30 mouse cellular contexts compared by ENCODE assay signal in the genomic region with DNA sequence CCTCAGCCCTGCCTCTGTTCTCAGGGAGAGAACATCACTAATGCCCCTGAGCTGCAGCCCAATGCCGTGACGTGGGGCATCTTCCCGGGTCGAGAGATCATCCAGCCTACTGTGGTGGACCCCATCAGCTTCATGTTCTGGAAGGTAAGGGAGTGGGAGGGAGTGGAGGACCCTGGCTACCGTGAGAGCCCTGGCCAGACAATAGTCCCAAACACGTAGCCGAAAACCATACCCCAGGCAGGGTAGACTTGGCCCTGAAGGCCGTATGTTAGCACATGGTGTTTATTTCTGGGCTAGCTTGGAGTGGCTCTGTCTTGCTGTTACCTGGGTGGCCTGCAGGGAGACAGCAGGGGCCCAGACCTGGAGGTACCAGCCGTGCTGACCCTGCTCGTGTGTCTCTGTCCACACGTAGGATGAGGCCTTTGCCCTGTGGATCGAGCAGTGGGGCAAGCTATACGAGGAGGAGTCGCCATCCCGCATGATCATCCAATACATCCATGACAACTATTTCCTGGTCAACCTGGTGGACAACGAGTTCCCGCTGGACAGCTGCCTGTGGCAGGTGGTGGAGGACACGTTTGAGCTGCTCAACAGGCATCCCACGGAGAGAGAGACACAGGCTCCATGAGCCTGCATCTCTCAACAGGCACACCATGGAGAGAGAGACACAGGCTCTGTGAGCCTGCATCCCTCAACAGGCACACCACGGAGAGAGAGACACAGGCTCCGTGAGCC. TPM values are rescaled to one million over a fixed set of nuclear protein-coding genes. Genes with fewer than 3 reads are reported as not detected.
DNase-seq lines count a peak whose midpoint lies in the region; ATAC-seq and TF ChIP-seq lines count a peak whose summit lies in the region.
"Had no signal": no experiment of that assay in that cellular context is flagged by ENCODE, and none has a peak within 500 bp of the region (broad histone marks: within the 10 kb centered on the region; RNA-seq: fewer than 3 reads in every experiment).

No protein-coding gene starts in this region.

- H3K27me3 ChIP-seq in midbrain, embryonic 13.5 days: no peaks in the 10 kb centered on the region
- H3K27me3 ChIP-seq in midbrain, postnatal 0 days (ENCODE audit: insufficient read depth, low read length): no peaks in the 10 kb centered on the region
- H3K27me3 ChIP-seq: embryonic facial prominence, embryonic 15.5 days; heart, embryonic 12.5 days; hindbrain, embryonic 13.5 days; limb, embryonic 13.5 days had no signal

- no peak overlapping the region for H3K4me2 ChIP-seq in midbrain, embryonic 13.5 days (replicated peaks)
- H3K4me2 ChIP-seq in midbrain, postnatal 0 days (ENCODE audit: low read depth, low read length, poor library complexity, severe bottlenecking): no peak overlapping the region
- H3K4me2 ChIP-seq: embryonic facial prominence, embryonic 15.5 days; heart, embryonic 12.5 days; hindbrain, embryonic 13.5 days; limb, embryonic 13.5 days; liver, embryonic 11.5 days had no signal

- intact Hi-C loops in gastrocnemius, adult 2 months (cut with DNase I): no loop called here

- peak overlapping the region; percentile 97 for H3K27ac ChIP-seq in gastrocnemius, adult 2 months
- H3K27ac ChIP-seq in midbrain, embryonic 13.5 days: no peak overlapping the region
- no peak overlapping the region for H3K27ac ChIP-seq in midbrain, postnatal 0 days (ENCODE audit: low read depth, low read length)
- H3K27ac ChIP-seq: embryonic facial prominence, embryonic 10.5 days; embryonic facial prominence, embryonic 15.5 days; hindbrain, embryonic 13.5 days; kidney, postnatal 0 days; limb, embryonic 13.5 days had no signal

- DNase-seq in gastrocnemius, adult 2 months: no peak
- no peak for DNase-seq in gastrocnemius, adult 18-20 months (ENCODE audit: low spot score)
- DNase-seq in midbrain, postnatal 0 days (ENCODE audit: low spot score): no peak
- peak; percentile 77 for DNase-seq in cerebellum, adult 9-10 months
- DNase-seq in embryo, embryonic 9.5 days (ENCODE audit: extremely low spot score): no peak
- no peak for DNase-seq in kidney, postnatal 10 days
- DNase-seq: adrenal gland, postnatal 14 days; gastrocnemius, postnatal 14 days; heart, postnatal 4 days; kidney, adult 8-10 months; lung, postnatal 36 days; midbrain, embryonic 14.5 days; spleen, adult 18-20 months; thymus, postnatal 25 days had no signal

- TF ChIP-seq CTCF in gastrocnemius, adult 2 months (IDR thresholded peaks at IDR 0.05): no peak
- no peak for TF ChIP-seq CTCF in midbrain, postnatal 0 days (IDR thresholded peaks at IDR 0.05)

- H3K4me1 ChIP-seq in midbrain, embryonic 13.5 days (replicated peaks): no peaks in the 10 kb centered on the region
- no peaks in the 10 kb centered on the region for H3K4me1 ChIP-seq in midbrain, postnatal 0 days (ENCODE audit: insufficient read depth, low read length)
- H3K4me1 ChIP-seq: embryonic facial prominence, embryonic 15.5 days; hindbrain, embryonic 13.5 days; limb, embryonic 13.5 days had no signal

- ATAC-seq in midbrain, embryonic 13.5 days: no peak
- no peak for ATAC-seq in midbrain, postnatal 0 days (ENCODE audit: low FRiP score)
- ATAC-seq: CD4-positive, CD25-positive, alpha-beta regulatory T cell, adult 4 months; forebrain, embryonic 14.5 days; intestine, embryonic 16.5 days had no signal

- peak overlapping the region; percentile 54 for H3K4me3 ChIP-seq in gastrocnemius, adult 2 months
- H3K4me3 ChIP-seq in midbrain, embryonic 13.5 days (replicated peaks): no peak overlapping the region
- no peak overlapping the region for H3K4me3 ChIP-seq in midbrain, postnatal 0 days (ENCODE audit: low read depth, low read length)
- H3K4me3 ChIP-seq: embryonic facial prominence, embryonic 10.5 days; embryonic facial prominence, embryonic 15.5 days; heart, embryonic 12.5 days; hindbrain, embryonic 13.5 days; limb, embryonic 13.5 days had no signal

- WGBS in midbrain, embryonic 13.5 days: 94% methylated on average over 21 of the region's 21 CpGs
- WGBS in midbrain, postnatal 0 days: 90% methylated on average over 21 of the region's 21 CpGs

- no peaks in the 10 kb centered on the region for H3K9me3 ChIP-seq in midbrain, embryonic 13.5 days
- no peaks in the 10 kb centered on the region for H3K9me3 ChIP-seq in midbrain, postnatal 0 days (ENCODE audit: low read length)
- H3K9me3 ChIP-seq: embryonic facial prominence, embryonic 10.5 days; embryonic facial prominence, embryonic 15.5 days; heart, embryonic 12.5 days; hindbrain, embryonic 13.5 days; limb, embryonic 13.5 days had no signal

- H3K9ac ChIP-seq in midbrain, embryonic 13.5 days (replicated peaks): peak overlapping the region; percentile 39; the same call in 1 of the 2 replicates
- no peak overlapping the region for H3K9ac ChIP-seq in midbrain, postnatal 0 days (replicated peaks; ENCODE audit: low read length, poor library complexity, severe bottlenecking)
- H3K9ac ChIP-seq: embryonic facial prominence, embryonic 15.5 days; heart, embryonic 12.5 days; limb, embryonic 13.5 days had no signal

- H3K36me3 ChIP-seq in midbrain, embryonic 13.5 days: peaks cover 85% of the 10 kb centered on the region
- peaks cover 72% of the 10 kb centered on the region for H3K36me3 ChIP-seq in midbrain, postnatal 0 days (ENCODE audit: insufficient read depth, low read length)

RNA-seq across cellular contexts. Expression of a gene that starts 16.3 kb away (rescaled TPM):
- 10 to 100 TPM in 1 of 2 experiments, 1 to 10 TPM in 1; 6.9 to 14.2 TPM for total RNA-seq in gastrocnemius, adult 2 months (2021)
- total RNA-seq in gastrocnemius, adult 18-20 months (2021): 1 to 10 TPM; 8.9 to 9.3 TPM
- 26.6 and 28.4 TPM in 2 replicates for polyA plus RNA-seq in midbrain, embryonic 13.5 days (2015; fragmentation: Nextera tagmentation; extraction: Ambion mirVana)
- 34.4 and 51.1 TPM in 2 replicates for total RNA-seq in midbrain, postnatal 0 days (2014; rRNA removed)
- polyA plus RNA-seq in midbrain, postnatal 0 days (2015; fragmentation: Nextera tagmentation; extraction: Ambion mirVana): 10.1 and 12.4 TPM in 2 replicates

RNA-seq across cellular contexts. Expression of a gene that starts 16.5 kb away (rescaled TPM):
- total RNA-seq in gastrocnemius, adult 2 months (2021): 1 to 10 TPM; 4.7 to 5.0 TPM
- 1 to 10 TPM; 4.8 to 4.9 TPM for total RNA-seq in gastrocnemius, adult 18-20 months (2021)
- 33.9 and 35.3 TPM in 2 replicates for polyA plus RNA-seq in midbrain, embryonic 13.5 days (2015; fragmentation: Nextera tagmentation; extraction: Ambion mirVana)
- total RNA-seq in midbrain, postnatal 0 days (2014; rRNA removed): 58.2 and 64.9 TPM in 2 replicates
- polyA plus RNA-seq in midbrain, postnatal 0 days (2015; fragmentation: Nextera tagmentation; extraction: Ambion mirVana): 26.1 and 26.5 TPM in 2 replicates

RNA-seq across cellular contexts. Expression of a gene that starts 32.7 kb away (rescaled TPM):
- 10 to 100 TPM in 1 of 2 experiments, 1 to 10 TPM in 1; 9.8 to 12.6 TPM for total RNA-seq in gastrocnemius, adult 2 months (2021)
- 10 to 100 TPM in 1 of 2 experiments, 1 to 10 TPM in 1; 9.3 to 12.8 TPM for total RNA-seq in gastrocnemius, adult 18-20 months (2021)
- polyA plus RNA-seq in midbrain, embryonic 13.5 days (2015; fragmentation: Nextera tagmentation; extraction: Ambion mirVana): 5.4 and 7.9 TPM in 2 replicates
- 6.6 and 7.5 TPM in 2 replicates for total RNA-seq in midbrain, postnatal 0 days (2014; rRNA removed)
- 7.4 and 8.6 TPM in 2 replicates for polyA plus RNA-seq in midbrain, postnatal 0 days (2015; fragmentation: Nextera tagmentation; extraction: Ambion mirVana)

RNA-seq across cellular contexts. Expression of a gene that starts 54.6 kb away (rescaled TPM):
- total RNA-seq in gastrocnemius, adult 2 months (2021): not detected
- total RNA-seq in gastrocnemius, adult 18-20 months (2021): not detected
- polyA plus RNA-seq in midbrain, embryonic 13.5 days (2015; fragmentation: Nextera tagmentation; extraction: Ambion mirVana): 2.5 and 3.4 TPM in 2 replicates
- total RNA-seq in midbrain, postnatal 0 days (2014; rRNA removed): 2.2 and 2.9 TPM in 2 replicates
- polyA plus RNA-seq in midbrain, postnatal 0 days (2015; fragmentation: Nextera tagmentation; extraction: Ambion mirVana): 4.5 and 6.1 TPM in 2 replicates
- total RNA-seq: adrenal gland, postnatal 14 days; gastrocnemius, postnatal 14 days; granulocyte monocyte progenitor cell, adult 5-6 weeks; left cerebral cortex, postnatal 36 days; megakaryocyte, adult 5-6 weeks; neutrophil, adult 5-6 weeks had no signal
- polyA plus RNA-seq: CD4-positive, CD25-positive, alpha-beta regulatory T cell, adult 4 months; kidney, postnatal 0 days; limb, embryonic 13.5 days; liver, embryonic 16.5 days had no signal
